Mouse (Mus musculus): ENCODE results near the gene Gm43738. TPM values are rescaled to one million over a fixed set of nuclear protein-coding genes. Genes with fewer than 3 reads are reported as not detected.
A peak's percentile ranks its signal among the peaks of the same experiment; 100 is the strongest.

Gene Gm43738
- polyA plus RNA-seq, 1 experiment: not detected

GRCm38 (mm10) chr3:89101459-89101811 lies 536 bp upstream of the Gm43738 start:
- Histone ChIP-seq H3K27me3 (ENCODE audit: control insufficient read depth, insufficient read depth, low read length, poor library complexity, severe bottlenecking) (no peaks in the 10 kb centered on the region), H3K9me3 (replicated peaks; ENCODE audit: control insufficient read depth, insufficient read depth, low read length, poor library complexity, severe bottlenecking) (no peaks in the 10 kb centered on the region), H3K9ac (ENCODE audit: low read depth, poor library complexity, severe bottlenecking) (peak overlapping the region; percentile 65), H3K27ac (ENCODE audit: insufficient read depth, low read length) (peak overlapping the region; percentile 66), H3K4me3 (ENCODE audit: low read depth, low read length) (peak overlapping the region; percentile 99), H3K4me1 (ENCODE audit: control insufficient read depth, insufficient read depth, low read length) (no peaks in the 10 kb centered on the region), H3K36me3 (ENCODE audit: control insufficient read depth, insufficient read depth, low read length, poor library complexity, severe bottlenecking) (peaks cover 37% of the 10 kb centered on the region)
- TF ChIP-seq EP300 (IDR thresholded peaks at IDR 0.05; ENCODE audit: insufficient read depth, low read depth, low read length) (no peak), CTCF (IDR thresholded peaks at IDR 0.05; ENCODE audit: low read depth, low read length) (no peak), POLR2A (IDR thresholded peaks at IDR 0.05; ENCODE audit: insufficient read depth, low read length) (no peak)

GRCm38 (mm10) chr3:89094021-89094420 lies 6.9 kb downstream of the Gm43738 start:
- H3K4me3 ChIP-seq (ENCODE audit: low read depth, low read length): no peak overlapping the region
- H3K36me3 ChIP-seq (ENCODE audit: control insufficient read depth, insufficient read depth, low read length, poor library complexity, severe bottlenecking): peaks cover 31% of the 10 kb centered on the region
- no peaks in the 10 kb centered on the region for H3K4me1 ChIP-seq (ENCODE audit: control insufficient read depth, insufficient read depth, low read length)
- no peak overlapping the region for H3K9ac ChIP-seq (ENCODE audit: low read depth, poor library complexity, severe bottlenecking)
- TF ChIP-seq POLR2A (IDR thresholded peaks at IDR 0.05; ENCODE audit: insufficient read depth, low read length) (no peak), CTCF (IDR thresholded peaks at IDR 0.05; ENCODE audit: low read depth, low read length) (no peak), EP300 (IDR thresholded peaks at IDR 0.05; ENCODE audit: insufficient read depth, low read depth, low read length) (no peak)
- H3K27ac ChIP-seq (ENCODE audit: insufficient read depth, low read length): no peak overlapping the region
- no peaks in the 10 kb centered on the region for H3K9me3 ChIP-seq (replicated peaks; ENCODE audit: control insufficient read depth, insufficient read depth, low read length, poor library complexity, severe bottlenecking)
- H3K27me3 ChIP-seq (ENCODE audit: control insufficient read depth, insufficient read depth, low read length, poor library complexity, severe bottlenecking): no peaks in the 10 kb centered on the region

GRCm38 (mm10) chr3:89093175-89093574 lies 7.7 kb downstream of the Gm43738 start, which contains the start of gene Rusc1:
Rusc1 (minus strand) TSS chr3:89093311.
- H3K9ac ChIP-seq (ENCODE audit: low read depth, poor library complexity, severe bottlenecking): no peak within 1 kb of the TSS
- no peaks in the 10 kb centered on the region for H3K9me3 ChIP-seq (replicated peaks; ENCODE audit: control insufficient read depth, insufficient read depth, low read length, poor library complexity, severe bottlenecking)
- TF ChIP-seq POLR2A (IDR thresholded peaks at IDR 0.05; ENCODE audit: insufficient read depth, low read length) (peak; percentile 11), EP300 (IDR thresholded peaks at IDR 0.05; ENCODE audit: insufficient read depth, low read depth, low read length) (0 out of 2 replicates have a peak, but pooled peaks have one; percentile 16), CTCF (IDR thresholded peaks at IDR 0.05; ENCODE audit: low read depth, low read length) (no peak)
- peak within 1 kb of the TSS; percentile 38 for H3K4me3 ChIP-seq (ENCODE audit: low read depth, low read length)
- H3K27ac ChIP-seq (ENCODE audit: insufficient read depth, low read length): no peak within 1 kb of the TSS
- no peaks in the 10 kb centered on the region for H3K27me3 ChIP-seq (ENCODE audit: control insufficient read depth, insufficient read depth, low read length, poor library complexity, severe bottlenecking)
- H3K4me1 ChIP-seq (ENCODE audit: control insufficient read depth, insufficient read depth, low read length): no peaks in the 10 kb centered on the region
- peaks cover 22% of the 10 kb centered on the region for H3K36me3 ChIP-seq (ENCODE audit: control insufficient read depth, insufficient read depth, low read length, poor library complexity, severe bottlenecking)

GRCm38 (mm10) chr3:89092509-89093090 lies 8.3 kb downstream of the Gm43738 start:
- Histone ChIP-seq H3K36me3 (ENCODE audit: control insufficient read depth, insufficient read depth, low read length, poor library complexity, severe bottlenecking) (peaks cover 17% of the 10 kb centered on the region), H3K27ac (ENCODE audit: insufficient read depth, low read length) (no peak overlapping the region), H3K9me3 (replicated peaks; ENCODE audit: control insufficient read depth, insufficient read depth, low read length, poor library complexity, severe bottlenecking) (no peaks in the 10 kb centered on the region), H3K9ac (ENCODE audit: low read depth, poor library complexity, severe bottlenecking) (no peak overlapping the region), H3K4me3 (ENCODE audit: low read depth, low read length) (peak overlapping the region; percentile 38), H3K27me3 (ENCODE audit: control insufficient read depth, insufficient read depth, low read length, poor library complexity, severe bottlenecking) (no peaks in the 10 kb centered on the region), H3K4me1 (ENCODE audit: control insufficient read depth, insufficient read depth, low read length) (peaks cover 3% of the 10 kb centered on the region)
- no peak for TF ChIP-seq POLR2A (IDR thresholded peaks at IDR 0.05; ENCODE audit: insufficient read depth, low read length)
- TF ChIP-seq EP300 (IDR thresholded peaks at IDR 0.05; ENCODE audit: insufficient read depth, low read depth, low read length): no peak
- no peak for TF ChIP-seq CTCF (IDR thresholded peaks at IDR 0.05; ENCODE audit: low read depth, low read length)

GRCm38 (mm10) chr3:89091811-89092508 lies 8.9 kb downstream of the Gm43738 start:
- Histone ChIP-seq H3K9ac (ENCODE audit: low read depth, poor library complexity, severe bottlenecking) (peak overlapping the region; percentile 86), H3K4me1 (ENCODE audit: control insufficient read depth, insufficient read depth, low read length) (peaks cover 4% of the 10 kb centered on the region), H3K36me3 (ENCODE audit: control insufficient read depth, insufficient read depth, low read length, poor library complexity, severe bottlenecking) (peaks cover 12% of the 10 kb centered on the region), H3K27ac (ENCODE audit: insufficient read depth, low read length) (no peak overlapping the region), H3K9me3 (replicated peaks; ENCODE audit: control insufficient read depth, insufficient read depth, low read length, poor library complexity, severe bottlenecking) (no peaks in the 10 kb centered on the region), H3K4me3 (ENCODE audit: low read depth, low read length) (peak overlapping the region; percentile 14; the same call in 1 of the 2 replicates), H3K27me3 (ENCODE audit: control insufficient read depth, insufficient read depth, low read length, poor library complexity, severe bottlenecking) (no peaks in the 10 kb centered on the region)
- TF ChIP-seq CTCF (IDR thresholded peaks at IDR 0.05; ENCODE audit: low read depth, low read length) (no peak), POLR2A (IDR thresholded peaks at IDR 0.05; ENCODE audit: insufficient read depth, low read length) (no peak), EP300 (IDR thresholded peaks at IDR 0.05; ENCODE audit: insufficient read depth, low read depth, low read length) (no peak)

Measured in ES-Bruce4 (cell line).